Mouse (Mus musculus) CH12.LX (cell line): Measurements from ENCODE around the gene Gm815. TPM values are rescaled to one million over a fixed set of nuclear protein-coding genes. Genes with fewer than 3 reads are reported as not detected.

Experiments used
- DNase-seq: peaks from one replicate; pipeline ENCODE4 v3.0.0-alpha.2; 2013; ENCODE audit errors: extremely low read depth
- H3K27ac ChIP-seq: 2 replicates; pipeline ENCODE4 v1.5.1; 2012; ENCODE audit warnings: low read depth, mild to moderate bottlenecking, control low read depth, moderate library complexity; ENCODE audit not compliant: insufficient read depth
- H3K27me3 ChIP-seq: replicated peaks from 2 replicates; pipeline ENCODE3; 2012; ENCODE audit warnings: inconsistent platforms
- H3K36me3 ChIP-seq, 2 experiments: replicated peaks in 1 of 2; 2 replicates each; pipeline versions ENCODE3 to v1.6.1; 2012; ENCODE audit warnings: inconsistent platforms in 1 of 2, low read length in 1 of 2, mild to moderate bottlenecking in 1 of 2, mixed read lengths in 1 of 2, moderate library complexity in 1 of 2; ENCODE audit not compliant: control insufficient read depth in 1 of 2, insufficient read depth in 1 of 2
- H3K4me1 ChIP-seq, 2 experiments: 2 replicates each; pipeline ENCODE4 v1.6.1; 2012; ENCODE audit warnings: inconsistent platforms in 1 of 2, moderate library complexity in 1 of 2; ENCODE audit not compliant: insufficient read depth in 2 of 2, control insufficient read depth in 1 of 2
- H3K4me2 ChIP-seq: 2 replicates; pipeline ENCODE4 v1.6.1; 2012; ENCODE audit warnings: low read depth, mild to moderate bottlenecking, control low read depth; ENCODE audit not compliant: poor library complexity, insufficient read depth, severe bottlenecking
- H3K4me3 ChIP-seq, 3 experiments: fragments of 150-350 bp in 1 of 3; sonication (generic) in 1 of 3; replicated peaks in 1 of 3; 2 replicates each; pipeline versions ENCODE3 to v1.5.1; 2011 to 2012; ENCODE audit warnings: low read depth in 2 of 3, low read length in 2 of 3, mild to moderate bottlenecking in 2 of 3, moderate library complexity in 2 of 3, control low read depth in 1 of 3, improper control_type of control experiment in 1 of 3, inconsistent platforms in 1 of 3, mixed read lengths in 1 of 3; ENCODE audit not compliant: poor library complexity in 1 of 3
- H3K79me2 ChIP-seq: replicated peaks from 2 replicates; pipeline ENCODE4 v1.6.1; 2012; ENCODE audit warnings: mild to moderate bottlenecking, moderate library complexity; ENCODE audit not compliant: control insufficient read depth, poor library complexity, insufficient read depth, severe bottlenecking; ENCODE audit errors: extremely low read depth
- H3K9ac ChIP-seq: 2 replicates; pipeline ENCODE4 v1.6.1; 2012; ENCODE audit warnings: low read depth, mild to moderate bottlenecking, control low read depth, moderate library complexity; ENCODE audit not compliant: insufficient read depth
- H3K9me3 ChIP-seq: replicated peaks from 2 replicates; pipeline ENCODE3; 2012; ENCODE audit warnings: low read length, inconsistent platforms, mixed read lengths
- CHD1 ChIP-seq: IDR thresholded peaks from 2 replicates; pipeline ENCODE4 v1.6.1; 2012; ENCODE audit warnings: low read depth, low read length, improper control_type of control experiment, inconsistent platforms
- CHD2 ChIP-seq: IDR thresholded peaks from 2 replicates; pipeline ENCODE4 v1.6.1; 2011; ENCODE audit warnings: low read length, improper control_type of control experiment
- CTCF ChIP-seq, 2 experiments: IDR thresholded peaks in 1 of 2; conservative IDR thresholded peaks in 1 of 2; 2 replicates each; pipeline ENCODE4 v1.5.1; 2011 to 2012; ENCODE audit warnings: low read depth in 2 of 2, low read length in 2 of 2, improper control_type of control experiment in 1 of 2, inconsistent platforms in 1 of 2, mild to moderate bottlenecking in 1 of 2, moderate library complexity in 1 of 2
- E2F4 ChIP-seq: IDR thresholded peaks from 2 replicates; pipeline ENCODE4 v1.6.1; 2011; ENCODE audit warnings: low read depth, low read length, improper control_type of control experiment; ENCODE audit not compliant: insufficient replicate concordance
- ELF1 ChIP-seq: IDR thresholded peaks from 2 replicates; pipeline ENCODE4 v1.6.1; 2014; ENCODE audit warnings: low read depth, mild to moderate bottlenecking, inconsistent platforms, low read length, improper control_type of control experiment
- EP300 ChIP-seq: IDR thresholded peaks from 2 replicates; pipeline ENCODE4 v1.6.1; 2011; ENCODE audit warnings: low read length, improper control_type of control experiment
- HCFC1 ChIP-seq: IDR thresholded peaks from 2 replicates; pipeline ENCODE4 v1.6.1; 2012; ENCODE audit warnings: low read depth, mild to moderate bottlenecking, inconsistent platforms, low read length, improper control_type of control experiment
- JUN ChIP-seq: IDR thresholded peaks from 2 replicates; pipeline ENCODE4 v1.6.1; 2011; ENCODE audit warnings: low read depth, mild to moderate bottlenecking, low read length, improper control_type of control experiment, moderate library complexity; ENCODE audit not compliant: insufficient read depth
- JUND ChIP-seq: conservative IDR thresholded peaks from 2 replicates; pipeline ENCODE4 v1.6.1; 2011; ENCODE audit warnings: low read depth, low read length, improper control_type of control experiment
- MAFK ChIP-seq: IDR thresholded peaks from 2 replicates; pipeline ENCODE4 v1.6.1; 2011; ENCODE audit warnings: low read length, improper control_type of control experiment; ENCODE audit not compliant: insufficient replicate concordance
- MAX ChIP-seq: IDR thresholded peaks from 2 replicates; pipeline ENCODE4 v1.6.1; 2011; ENCODE audit warnings: low read length, improper control_type of control experiment
- MAZ ChIP-seq: IDR thresholded peaks from 2 replicates; pipeline ENCODE4 v1.6.1; 2012; ENCODE audit warnings: low read depth, mild to moderate bottlenecking, inconsistent platforms, low read length, improper control_type of control experiment, moderate library complexity
- MEF2A ChIP-seq: IDR thresholded peaks from 2 replicates; pipeline ENCODE4 v1.6.1; 2014; ENCODE audit warnings: low read depth, mild to moderate bottlenecking, inconsistent platforms, low read length, improper control_type of control experiment, borderline replicate concordance
- MXI1 ChIP-seq: IDR thresholded peaks from 2 replicates; pipeline ENCODE4 v1.6.1; 2011; ENCODE audit warnings: mild to moderate bottlenecking, low read depth, low read length, improper control_type of control experiment
- MYC ChIP-seq: IDR thresholded peaks from 2 replicates; pipeline ENCODE4 v1.6.1; 2011; ENCODE audit warnings: low read depth, mild to moderate bottlenecking, improper control_type of control experiment, low read length
- NELFE ChIP-seq: IDR thresholded peaks from 2 replicates; pipeline ENCODE4 v1.6.1; 2011; ENCODE audit warnings: low read depth, low read length, improper control_type of control experiment
- NRF1 ChIP-seq: IDR thresholded peaks from 2 replicates; pipeline ENCODE4 v1.6.1; 2014; ENCODE audit warnings: low read depth, mild to moderate bottlenecking, inconsistent platforms, low read length, improper control_type of control experiment, moderate library complexity
- PAX5 ChIP-seq: IDR thresholded peaks from 2 replicates; pipeline ENCODE4 v1.6.1; 2012; ENCODE audit warnings: low read length, inconsistent platforms, mixed read lengths
- POLR2A ChIP-seq: IDR thresholded peaks from 2 replicates; pipeline ENCODE4 v1.6.1; 2011; ENCODE audit warnings: low read depth, mild to moderate bottlenecking, improper control_type of control experiment, low read length
- SIN3A ChIP-seq: IDR thresholded peaks from 2 replicates; pipeline ENCODE4 v1.6.1; 2012; ENCODE audit warnings: low read length, improper control_type of control experiment, inconsistent platforms
- SMC3 ChIP-seq: IDR thresholded peaks from 2 replicates; pipeline ENCODE4 v1.6.1; 2011; ENCODE audit warnings: low read depth, low read length, improper control_type of control experiment
- TBP ChIP-seq: conservative IDR thresholded peaks from 2 replicates; pipeline ENCODE4 v1.6.1; 2011; ENCODE audit warnings: low read depth, low read length, improper control_type of control experiment
- TCF12 ChIP-seq: IDR thresholded peaks from 2 replicates; pipeline ENCODE4 v1.6.1; 2014; ENCODE audit warnings: low read depth, mild to moderate bottlenecking, inconsistent platforms, low read length, improper control_type of control experiment
- UBTF ChIP-seq: IDR thresholded peaks from 2 replicates; pipeline ENCODE4 v1.6.1; 2012; ENCODE audit warnings: low read depth, mild to moderate bottlenecking, inconsistent platforms, low read length, improper control_type of control experiment, moderate library complexity
- USF1 ChIP-seq: IDR thresholded peaks from 2 replicates; pipeline ENCODE4 v1.6.1; 2014; ENCODE audit warnings: low read depth, mild to moderate bottlenecking, inconsistent platforms, low read length, improper control_type of control experiment
- ZC3H11A ChIP-seq: IDR thresholded peaks from 2 replicates; pipeline ENCODE4 v1.6.1; 2012; ENCODE audit warnings: low read depth, mild to moderate bottlenecking, inconsistent platforms, low read length, improper control_type of control experiment
- ZKSCAN1 ChIP-seq: IDR thresholded peaks from 2 replicates; pipeline ENCODE4 v1.6.1; 2012; ENCODE audit warnings: low read depth, inconsistent platforms, low read length, improper control_type of control experiment, borderline replicate concordance
- ZNF384 ChIP-seq: IDR thresholded peaks from 2 replicates; pipeline ENCODE4 v1.6.1; 2012; ENCODE audit warnings: low read depth, low read length, improper control_type of control experiment, inconsistent platforms
- dilution Hi-C: fragments of 300-500 bp; cut with MboI; formaldehyde crosslinking; loops from 2 replicates; pipeline ENCODE4 v1.14.3; 2020; ENCODE audit warnings: low sequenced_read_pairs; ENCODE audit not compliant: extremely low pct_unique_long_range_greater_than_20kb, extremely low pct_ligation_motif_present
- in situ Hi-C: fragments of 300-500 bp; cut with MboI; formaldehyde crosslinking; loops from 3 replicates; pipeline ENCODE4 v1.14.3; 2019; ENCODE audit warnings: low sequenced_read_pairs, low pct_ligation_motif_present, low pct_unique_long_range_greater_than_20kb, mixed read lengths
- polyA plus RNA-seq: library from polyadenylated mRNA; unstranded; fragments of >175 nt; gene quantifications from 2 replicates; pipeline ENCODE4 v1.2.1, GENCODE M21; 2012; ENCODE audit warnings: low read depth; ENCODE audit not compliant: insufficient read length
- total RNA-seq, 2 experiments: library from RNA; depleted of rRNA; stranded (reverse); fragments of 300-350 nt in 1 of 2; fragments of >200 nt in 1 of 2; gene quantifications; 2 replicates each; pipeline ENCODE4 v1.2.3; 2012 to 2014

Gene Gm815
- total and polyA plus RNA-seq, 3 experiments = not detected

DNA sequence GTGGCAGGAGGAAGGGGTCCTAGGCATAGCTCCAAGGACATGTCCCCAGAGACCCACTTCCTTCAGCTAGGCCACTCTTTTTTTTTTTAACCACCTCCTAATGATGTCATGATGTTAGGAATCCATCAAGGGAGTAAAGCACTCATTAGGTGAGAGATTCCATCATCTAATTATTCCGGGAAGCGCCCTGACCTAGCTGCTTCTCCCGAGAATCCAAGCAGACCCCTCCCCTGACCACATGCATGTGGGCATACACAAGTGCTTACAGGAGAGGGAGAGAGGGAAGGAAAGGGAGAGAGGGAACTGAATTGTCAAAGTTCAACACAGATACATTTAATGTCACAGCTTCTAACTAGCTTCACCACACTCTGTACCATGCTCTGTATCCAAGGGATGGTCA lies 16.1 kb upstream of the Gm815 start:
- no peaks in the 10 kb centered on the region for H3K27me3 ChIP-seq
- no peak overlapping the region for H3K9ac ChIP-seq
- no peaks in the 10 kb centered on the region for H3K36me3 ChIP-seq
- H3K27ac ChIP-seq = no peak overlapping the region
- H3K4me1 ChIP-seq = no peaks in the 10 kb centered on the region
- H3K4me2 ChIP-seq = no peak overlapping the region
- in situ Hi-C loops (no loop called here), dilution Hi-C loops (no loop called here)
- H3K9me3 ChIP-seq = no peaks in the 10 kb centered on the region
- DNase-seq = no peak
- TF ChIP-seq USF1 = no peak
- no peak for TF ChIP-seq TBP
- no peak for TF ChIP-seq SMC3
- no peak for TF ChIP-seq MAFK
- TF ChIP-seq CHD1 = no peak
- no peak for TF ChIP-seq ELF1
- no peak for TF ChIP-seq ZKSCAN1
- no peak for TF ChIP-seq SIN3A
- no peak for TF ChIP-seq ZNF384
- TF ChIP-seq E2F4 = no peak
- TF ChIP-seq EP300 = no peak
- TF ChIP-seq CTCF (conservative IDR thresholded peaks at IDR 0.05 in 1 of 2, IDR thresholded peaks at IDR 0.05 in 1 of 2; ENCODE audit: low read depth in 2 of 2, low read length in 2 of 2) = no peak
- TF ChIP-seq NELFE = no peak
- no peak for TF ChIP-seq MAX
- no peak for TF ChIP-seq MXI1
- TF ChIP-seq NRF1 = no peak
- TF ChIP-seq JUND = no peak
- TF ChIP-seq MYC = no peak
- no peak for TF ChIP-seq UBTF
- no peak for TF ChIP-seq ZC3H11A
- TF ChIP-seq, all 38 proteins: peak for 0
- H3K79me2 ChIP-seq = no peaks in the 10 kb centered on the region
- no peak overlapping the region for H3K4me3 ChIP-seq

DNA sequence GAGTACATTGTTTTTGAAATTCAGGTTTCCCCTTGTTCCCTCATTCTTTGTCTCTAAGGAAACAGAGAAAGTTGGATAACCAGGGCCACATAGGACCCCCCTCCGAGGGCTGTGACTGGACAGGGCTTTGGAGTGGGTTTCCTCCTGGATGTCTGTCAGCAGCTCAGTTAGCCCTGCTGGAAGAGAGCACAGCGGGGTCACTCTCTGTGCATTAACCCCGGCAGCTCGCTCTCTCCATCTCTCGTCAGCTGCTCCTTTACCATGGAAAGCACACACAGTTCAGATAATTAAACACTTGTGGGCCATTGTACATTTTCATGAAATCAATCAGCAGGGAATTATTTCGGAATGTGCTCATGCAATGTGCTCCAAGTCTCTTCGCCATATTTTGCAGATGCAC lies 15.4 kb upstream of the Gm815 start:
- H3K36me3 ChIP-seq = no peaks in the 10 kb centered on the region
- no peaks in the 10 kb centered on the region for H3K79me2 ChIP-seq
- H3K9ac ChIP-seq = no peak overlapping the region
- H3K4me2 ChIP-seq = no peak overlapping the region
- no peak overlapping the region for H3K4me3 ChIP-seq
- TF ChIP-seq SMC3 (no peak), NRF1 (no peak), JUN (no peak), MAZ (no peak), USF1 (no peak), CHD2 (no peak), NELFE (no peak), MEF2A (no peak), SIN3A (no peak), HCFC1 (no peak), POLR2A (no peak), CTCF (conservative IDR thresholded peaks at IDR 0.05 in 1 of 2, IDR thresholded peaks at IDR 0.05 in 1 of 2; ENCODE audit: low read depth in 2 of 2, low read length in 2 of 2) (no peak), ZNF384 (no peak), TCF12 (no peak), CHD1 (no peak), MXI1 (no peak), MAX (no peak), PAX5 (no peak)
- TF ChIP-seq, all 38 proteins: peak for 0
- H3K4me1 ChIP-seq = no peaks in the 10 kb centered on the region
- no peak overlapping the region for H3K27ac ChIP-seq
- H3K27me3 ChIP-seq = no peaks in the 10 kb centered on the region
- no peaks in the 10 kb centered on the region for H3K9me3 ChIP-seq
- dilution Hi-C loops (no loop called here), in situ Hi-C loops (no loop called here)
- no peak for DNase-seq
